Mouse (Mus musculus) cortical plate, adult 2 months (tissue): ENCODE results near the gene Kcmf1.

Source experiments
- CTCF ChIP-seq: fragments of 200-500 bp; IDR thresholded peaks from 2 replicates; pipeline ENCODE4 v1.5.1; 2011; ENCODE audit warnings: mild to moderate bottlenecking, control low read depth, low read length; ENCODE audit not compliant: insufficient read depth; ENCODE audit errors: extremely low read depth
- POLR2A ChIP-seq: fragments of 200-500 bp; IDR thresholded peaks from 2 replicates; pipeline ENCODE4 v1.6.1; 2011; ENCODE audit warnings: mild to moderate bottlenecking, low read length, control low read depth; ENCODE audit not compliant: insufficient read depth; ENCODE audit errors: extremely low read depth

GRCm38 (mm10) chr6:72949161-72949756 lies 49.5 kb upstream of the Kcmf1 start:
- TF ChIP-seq CTCF (no peak), POLR2A (no peak)
